Mouse (Mus musculus): ENCODE measurements around the gene Gstt4.
"Not testable (repeated sequence)": the region's sequence is repeated elsewhere in the genome, so short reads cannot be mapped to it uniquely, and the experiment has no call there.

Gstt4 gene

DNA sequence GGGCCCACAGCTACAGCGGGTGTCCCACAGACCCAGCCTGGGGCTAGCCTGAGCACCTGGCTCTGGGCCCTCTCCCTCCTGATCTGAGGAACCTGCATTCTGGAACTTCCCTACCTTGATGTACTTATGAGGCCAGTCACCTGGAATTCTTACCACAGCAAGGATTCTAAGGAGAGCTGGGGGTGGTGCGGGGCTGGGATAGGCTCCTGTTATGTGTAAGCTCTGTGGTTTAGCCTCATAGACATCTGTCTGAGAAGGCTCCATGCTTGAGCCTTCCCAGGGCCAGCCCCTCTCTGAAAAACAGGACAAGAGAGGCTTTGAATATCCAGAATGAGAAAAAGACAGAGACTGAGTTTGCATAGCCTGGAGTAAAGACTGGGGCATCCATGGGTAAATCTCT is at the start of gene Gstt4:
Gene Gstt4, minus strand, starts transcription at position 101 of the 400 bp plus-strand sequence.
- in situ Hi-C loops (cut with MseI, MboI), result no loop called here

- in situ Hi-C loops (cut with MseI, MboI), result no loop called here
These were observed 39.2 kb upstream of the Gstt4 start for GRCm38 (mm10) chr10:75861587-75861986.

- in situ Hi-C loops (cut with MseI, MboI), result no loop called here
These were observed 38.4 kb upstream of the Gstt4 start for GRCm38 (mm10) chr10:75860746-75861145.

- in situ Hi-C loops (cut with MseI, MboI), result not testable (repeated sequence)
These were observed 37.6 kb upstream of the Gstt4 start, which contains the start of gene Mif for GRCm38 (mm10) chr10:75859786-75860470. TSS of gene Mif (minus strand) at chr10:75860240.

- in situ Hi-C loops (cut with MseI, MboI), result no loop called here
These were observed 36.9 kb upstream of the Gstt4 start for GRCm38 (mm10) chr10:75859107-75859746.

- in situ Hi-C loops (cut with MseI, MboI), result no loop called here
These were observed 35.3 kb upstream of the Gstt4 start for GRCm38 (mm10) chr10:75857598-75857997.

GRCm38 (mm10) chr10:75856976-75857375 is 34.6 kb upstream of the Gstt4 start:
- in situ Hi-C loops (cut with MseI, MboI), result no loop called here

GRCm38 (mm10) chr10:75856155-75856907 is 34.0 kb upstream of the Gstt4 start:
- in situ Hi-C loops (cut with MseI, MboI), result no loop called here

DNA sequence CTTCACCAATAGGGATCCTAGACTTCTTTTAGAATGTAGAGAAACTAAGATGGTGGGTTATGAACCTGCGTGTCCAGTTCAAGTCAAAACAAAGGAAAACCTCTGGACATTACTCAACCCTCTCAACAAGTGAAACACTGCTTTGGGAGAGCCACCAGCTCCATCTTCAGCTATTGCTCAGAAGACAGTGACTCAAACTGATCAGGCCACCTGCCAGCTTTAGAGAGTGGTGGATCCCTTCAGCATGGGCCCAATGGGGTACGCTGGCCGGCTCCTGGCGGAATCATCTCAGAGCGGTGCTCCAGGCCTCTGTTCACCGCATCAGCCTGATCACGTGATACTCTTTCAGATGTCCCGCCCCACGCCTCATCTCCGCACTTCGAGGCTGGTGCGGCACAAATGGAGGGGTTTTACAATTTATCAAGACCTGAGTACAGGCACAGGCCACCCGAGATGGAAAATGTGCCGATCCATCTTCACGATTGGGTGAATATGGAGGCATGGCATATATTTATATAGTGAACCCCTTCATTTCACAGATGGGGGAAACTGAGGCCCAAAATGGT is 33.2 kb upstream of the Gstt4 start:
- in situ Hi-C loops (cut with MseI, MboI), result no loop called here

- in situ Hi-C loops (cut with MseI, MboI), result no loop called here
These were observed 32.4 kb upstream of the Gstt4 start for GRCm38 (mm10) chr10:75854791-75855190.

DNA sequence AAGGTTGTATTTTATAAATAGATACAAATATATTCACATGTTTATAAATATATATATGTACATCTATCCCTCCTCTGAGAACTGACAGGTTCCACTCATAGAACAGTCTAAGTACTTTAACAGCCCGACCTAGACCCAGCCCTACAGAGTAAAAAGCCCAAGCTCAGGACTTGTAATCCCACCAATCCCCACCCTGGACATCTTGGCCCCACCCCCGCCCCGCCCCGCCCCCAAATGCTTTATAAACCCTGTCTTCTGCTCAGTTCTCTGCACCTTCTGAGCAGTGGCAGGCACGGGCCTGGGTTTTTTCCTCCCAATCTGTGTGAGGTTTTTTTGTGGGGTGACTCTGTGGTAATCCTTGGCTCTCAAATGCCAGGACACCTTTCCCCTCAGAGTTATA is 31.8 kb upstream of the Gstt4 start:
- in situ Hi-C loops (cut with MseI, MboI), result no loop called here

DNA sequence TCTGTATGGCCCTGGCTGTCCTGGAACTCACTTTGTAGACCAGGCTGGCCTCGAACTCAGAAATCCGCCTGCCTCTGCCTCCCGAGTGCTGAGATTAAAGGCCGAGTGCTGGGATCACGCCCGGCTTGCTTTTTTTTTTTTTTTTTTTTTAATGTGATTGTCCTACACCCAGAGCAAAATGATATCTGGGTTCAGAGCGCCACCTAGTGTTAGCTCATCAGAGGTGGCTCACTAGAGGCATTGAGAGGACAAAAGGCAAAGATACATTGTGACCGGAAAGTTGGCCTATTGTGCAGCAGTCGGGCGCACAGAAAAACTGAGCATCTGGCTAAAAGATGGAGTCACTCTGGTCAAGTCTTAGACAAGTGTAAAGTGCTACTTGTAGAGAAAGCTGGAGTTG is 31.1 kb upstream of the Gstt4 start:
- in situ Hi-C loops (cut with MseI, MboI), result no loop called here

DNA sequence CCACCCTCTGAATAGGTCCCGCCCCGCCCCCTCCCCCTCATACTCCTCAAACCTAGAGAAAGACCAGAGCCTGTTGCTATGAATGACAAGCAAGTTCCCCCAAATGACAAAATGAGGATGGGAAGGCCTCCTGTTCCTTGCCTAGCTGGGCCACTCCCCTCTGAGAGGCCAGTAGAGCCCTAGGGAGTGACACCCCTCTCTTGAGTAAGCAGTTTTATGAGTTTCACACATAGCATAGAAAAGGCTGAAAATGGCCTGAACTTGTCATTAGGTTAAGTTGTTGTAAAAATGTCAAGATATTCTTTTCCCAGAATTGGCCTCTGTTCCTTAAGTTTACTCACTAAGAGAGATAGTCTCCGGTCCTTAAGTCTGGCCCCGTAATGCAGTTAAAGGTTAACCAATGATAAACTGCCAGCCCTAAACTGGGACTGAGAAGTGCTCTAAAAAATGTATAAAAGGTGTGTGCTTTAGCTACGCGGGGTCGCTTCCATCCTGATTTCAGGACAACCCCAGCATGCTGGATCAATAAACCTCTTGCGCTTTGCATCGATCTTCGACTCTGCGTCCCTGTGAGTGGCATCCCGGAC is 30.3 kb upstream of the Gstt4 start:
- in situ Hi-C loops (cut with MseI, MboI), result no loop called here

DNA sequence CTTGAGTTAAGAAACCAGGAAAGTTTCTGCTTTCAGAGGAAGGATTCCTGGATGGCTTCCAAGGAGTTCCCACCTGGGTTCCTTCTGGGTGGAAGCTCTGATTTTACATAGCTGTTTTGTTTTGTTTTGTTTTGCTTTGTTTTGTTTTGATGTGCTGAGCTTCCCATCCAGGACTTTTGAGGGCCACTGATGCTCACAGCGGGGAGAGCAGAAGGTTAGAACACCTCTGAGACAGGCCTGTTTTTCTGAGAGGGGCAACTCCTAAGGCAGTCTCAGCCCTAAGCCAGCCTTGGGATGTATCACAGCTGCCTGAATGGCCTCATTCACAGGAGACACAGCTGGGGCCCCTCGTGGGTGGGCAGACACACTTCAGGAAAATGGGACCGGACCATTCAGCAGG is 29.3 kb upstream of the Gstt4 start:
- in situ Hi-C loops (cut with MseI, MboI), result no loop called here

- in situ Hi-C loops (cut with MseI, MboI), result no loop called here
These were observed 28.7 kb upstream of the Gstt4 start for GRCm38 (mm10) chr10:75851076-75851475.

DNA sequence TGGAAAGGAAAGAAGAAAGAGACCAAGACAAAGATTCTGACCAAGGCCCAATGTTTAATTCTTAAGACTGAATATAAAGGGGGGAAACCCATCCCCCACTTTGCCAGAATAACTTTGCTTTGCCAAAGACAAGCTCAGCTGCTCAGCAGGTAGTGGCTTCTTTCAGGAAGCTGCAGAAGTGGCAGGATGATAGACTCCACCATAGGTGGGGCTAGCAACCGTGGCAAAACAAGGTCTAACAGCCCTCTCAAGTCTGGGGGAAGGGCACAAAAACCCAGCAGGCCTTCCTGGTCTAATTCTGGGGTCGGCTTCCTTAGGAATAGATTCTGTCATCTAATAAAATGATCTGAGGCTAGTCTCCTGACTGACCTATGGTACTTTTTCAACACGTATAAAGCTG is 26.0 kb upstream of the Gstt4 start:
- in situ Hi-C loops (cut with MseI, MboI), result no loop called here

- in situ Hi-C loops (cut with MseI, MboI), result no loop called here
These were observed 23.1 kb upstream of the Gstt4 start for GRCm38 (mm10) chr10:75845306-75845930.

GRCm38 (mm10) chr10:75844800-75845199 is 22.5 kb upstream of the Gstt4 start:
- in situ Hi-C loops (cut with MseI, MboI), result no loop called here

GRCm38 (mm10) chr10:75843898-75844297 is 21.6 kb upstream of the Gstt4 start:
- in situ Hi-C loops (cut with MseI, MboI), result not testable (repeated sequence)

- in situ Hi-C loops (cut with MseI, MboI), result no loop called here
These were observed 16.7 kb upstream of the Gstt4 start for GRCm38 (mm10) chr10:75839092-75839491.

DNA sequence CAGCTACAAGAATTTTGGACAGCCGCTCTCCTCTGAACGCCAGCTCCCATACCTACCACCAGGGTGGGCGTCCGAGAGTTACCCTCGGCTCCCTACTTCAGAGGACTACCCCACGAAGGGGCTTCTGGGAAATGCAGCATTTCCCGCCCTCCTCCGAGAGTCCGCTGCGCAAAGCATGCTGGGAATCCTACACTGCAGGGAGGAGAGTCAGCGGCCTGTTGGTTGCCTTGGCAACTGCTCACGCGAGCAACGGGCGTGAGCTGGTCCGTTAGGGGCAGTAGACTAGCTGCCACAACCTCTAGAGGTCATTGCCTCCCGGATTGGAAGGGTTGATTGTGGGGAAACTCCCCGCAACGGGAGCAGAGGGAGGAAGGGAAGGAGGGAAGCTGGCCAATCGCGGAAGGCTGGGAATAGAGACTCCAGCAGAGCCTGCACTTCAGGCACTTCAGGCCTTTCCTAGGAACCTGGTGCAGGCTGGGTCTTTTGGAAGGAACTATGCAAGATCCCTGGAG is 15.0 kb upstream of the Gstt4 start, which contains the start of gene Gstt2:
Gene Gstt2, minus strand, starts transcription at position 177 of the 512 bp plus-strand sequence.
- in situ Hi-C loops (cut with MseI, MboI), result no loop called here
